Mouse (Mus musculus): Measurements from ENCODE around the gene Olfr78.

The Olfr78 gene

GRCm38 (mm10) chr7:102759266-102759665 is at the start of gene Olfr78, which contains the start of gene Olfr560:
Olfr78 (minus strand) TSS chr7:102759471.
Olfr560 (minus strand) TSS chr7:102759366.
- no peak for DNase-seq (ENCODE audit: low read depth)

- no peak for DNase-seq (ENCODE audit: low read depth)
Measured at GRCm38 (mm10) chr7:102803180-102803579, 43.9 kb upstream of the Olfr78 start, which contains the start of gene Olfr564. Olfr564 (plus strand) TSS chr7:102803480.

- no peak for DNase-seq (ENCODE audit: low read depth)
Measured at GRCm38 (mm10) chr7:102770921-102771320, 11.7 kb upstream of the Olfr78 start, which contains the start of gene Olfr561. Olfr561 (plus strand) TSS chr7:102771221.

GRCm38 (mm10) chr7:102752086-102752485 is 7.2 kb downstream of the Olfr78 start:
- no peak for DNase-seq (ENCODE audit: low read depth)

GRCm38 (mm10) chr7:102737705-102738104 is 21.6 kb downstream of the Olfr78 start:
- DNase-seq (ENCODE audit: low read depth) = no peak

- DNase-seq (ENCODE audit: low read depth) = no peak
Measured at GRCm38 (mm10) chr7:102733793-102734192, 25.5 kb downstream of the Olfr78 start.

GRCm38 (mm10) chr7:102727391-102727790 is 31.9 kb downstream of the Olfr78 start, which contains the start of gene Olfr559:
Olfr559 (minus strand) TSS chr7:102727491.
- no peak for DNase-seq (ENCODE audit: low read depth)

GRCm38 (mm10) chr7:102718970-102719369 is 40.3 kb downstream of the Olfr78 start, which contains the start of gene Olfr33:
Olfr33 (minus strand) TSS chr7:102719070.
- DNase-seq (ENCODE audit: low read depth) = no peak

GRCm38 (mm10) chr7:102701915-102702314 is 57.4 kb downstream of the Olfr78 start, which contains the start of gene Olfr558:
Olfr558 (plus strand) TSS chr7:102702215.
- no peak for DNase-seq (ENCODE audit: low read depth)

GRCm38 (mm10) chr7:102698461-102698860 is 60.8 kb downstream of the Olfr78 start:
- no peak for DNase-seq (ENCODE audit: low read depth)

GRCm38 (mm10) chr7:102695358-102696125 is 63.7 kb downstream of the Olfr78 start, which contains the start of gene Olfr557:
Olfr557 (plus strand) TSS chr7:102695910.
- DNase-seq (ENCODE audit: low read depth) = no peak
